Mouse (Mus musculus): Measurements from ENCODE around the gene Tgfb3. TPM values are rescaled to one million over a fixed set of nuclear protein-coding genes. Genes with fewer than 3 reads are reported as not detected.

Gene Tgfb3
- polyA plus RNA-seq, 1 experiment from 2014 or later: 43.1 TPM

GRCm38 (mm10) chr12:86007377-86007776, 71.5 kb downstream of the Tgfb3 start:
- H3K36me3 ChIP-seq: no peaks in the 10 kb centered on the region
- no peak overlapping the region for H3K9ac ChIP-seq
- no peak overlapping the region for H3K4me2 ChIP-seq
- 69% methylated on average over 3 of the region's 3 CpGs for WGBS
- H3K9me3 ChIP-seq: no peaks in the 10 kb centered on the region
- H3K4me3 ChIP-seq: no peak overlapping the region
- H3K4me1 ChIP-seq: peaks cover 48% of the 10 kb centered on the region
- H3K27me3 ChIP-seq: no peaks in the 10 kb centered on the region
- ATAC-seq (ENCODE audit: insufficient number of reproducible peaks, insufficient read depth, low FRiP score, low TSS enrichment, low read depth): no peak
- H3K27ac ChIP-seq: peak overlapping the region; percentile 39; the same call in 1 of the 2 replicates

Other genes with a start within 250 kb of the Tgfb3 start
- 80.3 and 90.9 TPM in 2 replicates for gene Ift43, start 3.5 kb upstream of the Tgfb3 start, polyA plus RNA-seq (2015; fragmentation: Nextera tagmentation; extraction: Ambion mirVana)
- 19.8 and 22.1 TPM in 2 replicates for gene Gpatch2l, start 162.8 kb upstream of the Tgfb3 start, polyA plus RNA-seq (2015; fragmentation: Nextera tagmentation; extraction: Ambion mirVana)

Data from embryonic facial prominence, embryonic 13.5 days (tissue).